Mouse (Mus musculus): ENCODE data around the gene Pygl. TPM values are rescaled to one million over a fixed set of nuclear protein-coding genes. Genes with fewer than 3 reads are reported as not detected.
"Not testable (repeated sequence)": the region's sequence is repeated elsewhere in the genome, so short reads cannot be mapped to it uniquely, and the experiment has no call there.

The Pygl gene
- polyA plus RNA-seq, 1 experiment from 2014 or later, result 10.3 TPM

DNA sequence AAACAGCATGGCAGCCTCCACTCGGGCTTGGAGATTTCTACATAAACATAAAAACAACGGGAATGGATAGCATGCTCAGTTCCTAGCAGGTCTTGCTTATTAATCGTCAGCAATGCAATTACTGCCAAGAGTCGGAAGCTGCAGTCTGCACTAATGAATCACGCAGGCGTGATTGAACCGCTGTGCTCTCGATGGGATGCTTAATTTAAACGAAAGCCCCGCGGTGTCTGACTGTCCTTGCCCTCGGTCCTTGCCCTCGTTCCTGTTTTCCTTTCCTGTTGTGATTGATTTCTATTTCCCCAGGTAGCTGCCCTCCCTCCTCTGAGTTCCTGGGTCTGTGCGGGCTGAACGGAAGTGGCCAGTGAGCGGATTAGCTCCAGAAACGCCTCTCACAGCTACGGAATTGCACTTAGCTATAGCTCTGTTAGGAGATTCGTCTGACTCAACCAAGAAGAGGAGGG, 39.0 kb downstream of the Pygl start:
- no peaks in the 10 kb centered on the region for H3K27me3 ChIP-seq
- H3K27ac ChIP-seq, result no peak overlapping the region
- H3K4me2 ChIP-seq (replicated peaks), result peak overlapping the region; percentile 44
- H3K4me1 ChIP-seq, result no peaks in the 10 kb centered on the region
- 35% methylated on average over 19 of the region's 19 CpGs for WGBS
- peak overlapping the region; percentile 24 for H3K4me3 ChIP-seq
- ATAC-seq (ENCODE audit: insufficient number of reproducible peaks, insufficient read depth, low FRiP score, low TSS enrichment), result no peak
- no peaks in the 10 kb centered on the region for H3K36me3 ChIP-seq
- H3K9ac ChIP-seq, result no peak overlapping the region
- H3K9me3 ChIP-seq, result no peaks in the 10 kb centered on the region

GRCm38 (mm10) chr12:70184173-70184783, 47.0 kb downstream of the Pygl start:
- ATAC-seq (ENCODE audit: insufficient number of reproducible peaks, insufficient read depth, low FRiP score, low TSS enrichment), result no peak
- Histone ChIP-seq H3K4me2 (replicated peaks) (no peak overlapping the region), H3K4me3 (no peak overlapping the region), H3K4me1 (no peaks in the 10 kb centered on the region), H3K9me3 (peaks cover 5% of the 10 kb centered on the region; the same call in 1 of the 2 replicates), H3K27ac (no peak overlapping the region), H3K9ac (no peak overlapping the region), H3K36me3 (no peaks in the 10 kb centered on the region), H3K27me3 (no peaks in the 10 kb centered on the region)
- WGBS, result 81% methylated on average over 22 of the region's 22 CpGs

DNA sequence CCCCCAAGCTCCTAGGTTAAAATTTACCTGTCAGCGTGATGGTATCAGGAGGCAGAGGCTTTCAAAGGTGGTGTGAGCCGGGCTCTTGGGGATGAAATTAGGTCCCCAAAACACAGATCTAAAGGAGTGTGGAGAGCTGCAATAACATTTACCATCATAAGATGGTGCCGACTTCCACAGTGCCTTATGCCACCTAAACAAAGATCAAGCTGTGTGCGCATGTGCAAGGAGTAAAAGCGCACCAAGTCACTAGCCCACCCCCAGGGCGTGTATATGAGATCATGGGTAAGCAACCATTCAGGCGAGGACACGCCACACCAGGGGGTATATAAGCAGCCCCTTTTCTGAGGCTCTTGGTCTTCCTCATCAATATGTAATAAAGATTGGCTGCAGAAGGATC, 47.8 kb downstream of the Pygl start:
- H3K27ac ChIP-seq; H3K9me3 ChIP-seq; H3K4me2 ChIP-seq (replicated peaks); H3K4me1 ChIP-seq; ATAC-seq (ENCODE audit: insufficient number of reproducible peaks, insufficient read depth, low FRiP score, low TSS enrichment); H3K36me3 ChIP-seq; H3K9ac ChIP-seq; H3K4me3 ChIP-seq; H3K27me3 ChIP-seq: not testable (repeated sequence)
- 95% methylated on average over 8 of the region's 8 CpGs for WGBS

GRCm38 (mm10) chr12:70169969-70170368, 61.3 kb downstream of the Pygl start:
- Histone ChIP-seq H3K27me3 (no peaks in the 10 kb centered on the region), H3K4me1 (no peaks in the 10 kb centered on the region), H3K4me2 (replicated peaks) (no peak overlapping the region), H3K4me3 (no peak overlapping the region), H3K27ac (no peak overlapping the region), H3K9ac (no peak overlapping the region), H3K9me3 (no peaks in the 10 kb centered on the region), H3K36me3 (no peaks in the 10 kb centered on the region)
- 89% methylated on average over 1 of the region's 1 CpGs for WGBS
- ATAC-seq (ENCODE audit: insufficient number of reproducible peaks, insufficient read depth, low FRiP score, low TSS enrichment), result no peak

GRCm38 (mm10) chr12:70167950-70168349, 63.3 kb downstream of the Pygl start:
- Histone ChIP-seq H3K27me3 (no peaks in the 10 kb centered on the region), H3K4me2 (replicated peaks) (no peak overlapping the region), H3K4me1 (no peaks in the 10 kb centered on the region; the same call in 1 of the 2 replicates), H3K36me3 (no peaks in the 10 kb centered on the region), H3K27ac (no peak overlapping the region), H3K9me3 (no peaks in the 10 kb centered on the region), H3K9ac (no peak overlapping the region), H3K4me3 (no peak overlapping the region)
- ATAC-seq (ENCODE audit: insufficient number of reproducible peaks, insufficient read depth, low FRiP score, low TSS enrichment), result no peak
- 83% methylated on average over 4 of the region's 4 CpGs for WGBS

DNA sequence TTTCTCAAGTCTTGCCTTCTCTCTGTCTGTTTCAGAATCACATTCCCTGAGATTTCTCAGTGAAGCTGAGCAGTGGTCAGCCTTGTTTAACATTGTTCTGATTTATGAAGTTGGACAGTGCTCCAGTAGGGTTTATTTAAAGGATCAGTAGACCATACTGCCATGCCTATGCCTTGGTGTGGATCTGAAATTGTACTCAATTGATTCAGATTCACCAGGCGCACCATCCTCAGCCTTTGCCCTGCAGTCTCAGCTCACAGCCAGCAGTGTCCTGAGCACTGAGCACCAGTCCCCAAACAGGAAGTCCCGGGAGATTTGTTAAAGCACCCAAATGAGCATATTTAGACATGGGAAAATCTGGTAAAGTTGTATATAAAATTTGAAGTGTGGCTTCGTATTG, 66.5 kb downstream of the Pygl start:
- H3K4me2 ChIP-seq (replicated peaks), result no peak overlapping the region
- H3K9me3 ChIP-seq, result no peaks in the 10 kb centered on the region
- no peaks in the 10 kb centered on the region for H3K36me3 ChIP-seq
- ATAC-seq (ENCODE audit: insufficient number of reproducible peaks, insufficient read depth, low FRiP score, low TSS enrichment), result no peak
- no peaks in the 10 kb centered on the region for H3K27me3 ChIP-seq
- H3K9ac ChIP-seq, result no peak overlapping the region
- H3K27ac ChIP-seq, result no peak overlapping the region
- whole genome bisulfite sequencing, result 68% methylated on average over 3 of the region's 3 CpGs
- H3K4me3 ChIP-seq, result no peak overlapping the region
- H3K4me1 ChIP-seq, result no peaks in the 10 kb centered on the region; the same call in 1 of the 2 replicates

GRCm38 (mm10) chr12:70161057-70161456, 70.2 kb downstream of the Pygl start:
- no peaks in the 10 kb centered on the region; the same call in 1 of the 2 replicates for H3K4me1 ChIP-seq
- H3K4me2 ChIP-seq (replicated peaks), result no peak overlapping the region
- H3K4me3 ChIP-seq, result no peak overlapping the region
- H3K27me3 ChIP-seq, result 0 out of 2 replicates have a peak, but pooled peaks cover 3% of the 10 kb centered on the region
- H3K36me3 ChIP-seq, result no peaks in the 10 kb centered on the region
- H3K27ac ChIP-seq, result no peak overlapping the region
- no peak overlapping the region for H3K9ac ChIP-seq
- WGBS, result 75% methylated on average over 5 of the region's 5 CpGs
- no peaks in the 10 kb centered on the region for H3K9me3 ChIP-seq
- ATAC-seq (ENCODE audit: insufficient number of reproducible peaks, insufficient read depth, low FRiP score, low TSS enrichment), result no peak

GRCm38 (mm10) chr12:70157292-70158066, 73.8 kb downstream of the Pygl start:
- H3K4me2 ChIP-seq (replicated peaks), result no peak overlapping the region
- H3K4me1 ChIP-seq, result peaks cover 3% of the 10 kb centered on the region
- H3K27ac ChIP-seq, result no peak overlapping the region
- no peaks in the 10 kb centered on the region for H3K9me3 ChIP-seq
- ATAC-seq (ENCODE audit: insufficient number of reproducible peaks, insufficient read depth, low FRiP score, low TSS enrichment), result no peak
- no peaks in the 10 kb centered on the region for H3K36me3 ChIP-seq
- WGBS, result 35% methylated on average over 5 of the region's 5 CpGs
- H3K27me3 ChIP-seq, result 0 out of 2 replicates have a peak, but pooled peaks cover 3% of the 10 kb centered on the region
- no peak overlapping the region for H3K9ac ChIP-seq
- no peak overlapping the region for H3K4me3 ChIP-seq

DNA sequence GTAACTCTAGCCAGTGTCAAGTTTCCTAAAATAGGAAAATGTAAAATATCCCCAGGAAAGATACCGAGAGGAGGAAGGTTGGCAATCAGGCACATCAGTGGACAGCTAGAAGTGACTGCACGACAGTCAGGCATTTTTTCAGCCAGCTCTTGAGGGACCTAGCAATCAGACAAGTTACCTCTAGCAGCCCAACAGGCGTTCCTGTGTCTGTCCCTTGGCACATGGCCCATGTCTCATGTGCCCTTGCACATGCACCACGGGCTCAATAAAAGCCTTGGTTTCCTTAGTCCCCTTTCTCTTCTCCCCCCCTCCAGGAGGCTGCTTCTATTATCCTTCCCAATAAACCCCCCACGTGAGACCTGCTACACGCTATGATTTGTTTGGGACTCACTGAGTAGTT, 75.1 kb downstream of the Pygl start:
- no peak for ATAC-seq (ENCODE audit: insufficient number of reproducible peaks, insufficient read depth, low FRiP score, low TSS enrichment)
- no peaks in the 10 kb centered on the region for H3K9me3 ChIP-seq
- H3K27ac ChIP-seq, result no peak overlapping the region
- H3K4me3 ChIP-seq, result no peak overlapping the region
- H3K4me2 ChIP-seq (replicated peaks), result no peak overlapping the region
- 0 out of 2 replicates have a peak, but pooled peaks cover 3% of the 10 kb centered on the region for H3K27me3 ChIP-seq
- 71% methylated on average over 6 of the region's 6 CpGs for WGBS
- no peaks in the 10 kb centered on the region for H3K36me3 ChIP-seq
- H3K9ac ChIP-seq, result no peak overlapping the region
- peaks cover 3% of the 10 kb centered on the region for H3K4me1 ChIP-seq

- no peak within 1 kb of the TSS for H3K4me2 ChIP-seq (replicated peaks)
- H3K36me3 ChIP-seq, result no peaks in the 10 kb centered on the region
- no peak within 1 kb of the TSS for H3K27ac ChIP-seq
- 0 out of 2 replicates have a peak, but pooled peaks cover 3% of the 10 kb centered on the region for H3K27me3 ChIP-seq
- no peak within 1 kb of the TSS for H3K4me3 ChIP-seq
- no peak for ATAC-seq (ENCODE audit: insufficient number of reproducible peaks, insufficient read depth, low FRiP score, low TSS enrichment)
- WGBS, result 58% methylated on average over 3 of the region's 3 CpGs
- H3K9ac ChIP-seq, result no peak within 1 kb of the TSS
- H3K9me3 ChIP-seq, result no peaks in the 10 kb centered on the region
- peaks cover 6% of the 10 kb centered on the region for H3K4me1 ChIP-seq
Observed at GRCm38 (mm10) chr12:70153842-70154241, 77.4 kb downstream of the Pygl start, which contains the start of gene Abhd12b. Gene Abhd12b (plus strand): TSS chr12:70154142.

GRCm38 (mm10) chr12:70148631-70149265, 82.5 kb downstream of the Pygl start:
- no peak overlapping the region for H3K4me3 ChIP-seq
- ATAC-seq (ENCODE audit: insufficient number of reproducible peaks, insufficient read depth, low FRiP score, low TSS enrichment), result no peak
- peaks cover 16% of the 10 kb centered on the region for H3K4me1 ChIP-seq
- H3K9me3 ChIP-seq, result no peaks in the 10 kb centered on the region
- no peak overlapping the region for H3K9ac ChIP-seq
- H3K36me3 ChIP-seq, result no peaks in the 10 kb centered on the region
- H3K4me2 ChIP-seq (replicated peaks), result peak overlapping the region; percentile 55
- 10% methylated on average over 11 of the region's 11 CpGs for WGBS
- no peak overlapping the region for H3K27ac ChIP-seq
- no peaks in the 10 kb centered on the region for H3K27me3 ChIP-seq
